In genomic region chr11:98077086-98077485, GRCm38 (mm10) we compare ENCODE assay signal across 19 mouse cellular contexts. TPM values are rescaled to one million over a fixed set of nuclear protein-coding genes. Genes with fewer than 3 reads are reported as not detected.
DNase-seq lines count a peak whose midpoint lies in the region; ATAC-seq lines count a peak whose summit lies in the region.
"Had no signal": no experiment of that assay in that cellular context is flagged by ENCODE, and none has a peak within 500 bp of the region (broad histone marks: within the 10 kb centered on the region; RNA-seq: fewer than 3 reads in every experiment).

No protein-coding gene starts in this region.

- 47% methylated on average over 8 of the region's 8 CpGs for WGBS in heart, embryonic 16.5 days

- peak; percentile 40 for DNase-seq in cerebellum, adult 9-11 months
- no peak for DNase-seq in cerebellum, adult 11-12 months
- DNase-seq in heart, adult 18-20 months = peak; percentile 58 to 67
- no peak for DNase-seq in heart, postnatal 25 days (ENCODE audit: low spot score)
- peak; percentile 48 for DNase-seq in brain, adult 2 months (ENCODE audit: low read depth, low spot score)
- no peak for DNase-seq in natural killer cell, adult 2 months (ENCODE audit: low spot score in 2 of 2)
- no peak for DNase-seq in left cerebral cortex, postnatal 14 days (ENCODE audit: low spot score in 2 of 2)
- DNase-seq: adrenal gland, postnatal 14 days; embryo, embryonic 11 days; midbrain, embryonic 14.5 days; thymus, postnatal 14 days had no signal

- intact Hi-C loops in heart, postnatal 25 days (cut with DNase I) = no loop called here
- intact Hi-C loops in left cerebral cortex, postnatal 14 days (cut with DNase I) = no loop called here

- peak overlapping the region; percentile 55; the same call in 1 of the 2 replicates for H3K27ac ChIP-seq in heart, embryonic 16.5 days (ENCODE audit: low read length)
- H3K27ac ChIP-seq: hindbrain, embryonic 12.5 days; intestine, embryonic 15.5 days; lung, embryonic 15.5 days; stomach, postnatal 0 days had no signal

- no peak overlapping the region for H3K9ac ChIP-seq in heart, embryonic 16.5 days (ENCODE audit: low read length)
- H3K9ac ChIP-seq: hindbrain, embryonic 12.5 days; intestine, embryonic 15.5 days; lung, embryonic 15.5 days had no signal

- H3K4me1 ChIP-seq in heart, embryonic 16.5 days (ENCODE audit: control insufficient read depth, insufficient read depth, low read length) = peaks cover 25% of the 10 kb centered on the region
- H3K4me1 ChIP-seq: hindbrain, embryonic 12.5 days; intestine, embryonic 15.5 days; lung, embryonic 15.5 days had no signal

- peak; percentile 42; the same call in 1 of the 2 replicates for ATAC-seq in heart, embryonic 16.5 days (replicated peaks; ENCODE audit: extremely low read depth, insufficient read depth, low FRiP score)
- ATAC-seq: forebrain, embryonic 14.5 days; intestine, embryonic 15.5 days had no signal

- H3K27me3 ChIP-seq in heart, embryonic 16.5 days (ENCODE audit: control insufficient read depth, insufficient read depth, low read length) = no peaks in the 10 kb centered on the region
- H3K27me3 ChIP-seq: hindbrain, embryonic 12.5 days; intestine, embryonic 15.5 days; lung, embryonic 15.5 days had no signal

- no peaks in the 10 kb centered on the region for H3K9me3 ChIP-seq in heart, embryonic 16.5 days (replicated peaks; ENCODE audit: control insufficient read depth, low read length)
- H3K9me3 ChIP-seq: hindbrain, embryonic 12.5 days; intestine, embryonic 15.5 days; lung, embryonic 15.5 days had no signal

- H3K36me3 ChIP-seq in heart, embryonic 16.5 days (ENCODE audit: control insufficient read depth, insufficient read depth) = peaks cover under 1% of the 10 kb centered on the region; the same call in 1 of the 2 replicates
- H3K36me3 ChIP-seq: intestine, embryonic 15.5 days; lung, embryonic 15.5 days had no signal

- H3K4me3 ChIP-seq in heart, embryonic 16.5 days (ENCODE audit: low read length) = no peak overlapping the region
- H3K4me3 ChIP-seq: hindbrain, embryonic 12.5 days; intestine, embryonic 15.5 days; lung, embryonic 15.5 days had no signal

- no peak overlapping the region for H3K4me2 ChIP-seq in heart, embryonic 16.5 days (ENCODE audit: low read depth, low read length)
- H3K4me2 ChIP-seq: hindbrain, embryonic 12.5 days; intestine, embryonic 15.5 days; liver, embryonic 11.5 days; lung, embryonic 15.5 days had no signal

RNA-seq across cellular contexts. Expression of gene Stac2, which starts 23.8 kb away (rescaled TPM):
- under 1 TPM; 0.15 to 0.25 TPM for total RNA-seq in heart, adult 18-20 months (2021)
- under 1 TPM; 0.13 to 0.25 TPM for total RNA-seq in heart, postnatal 25 days (2021)
- 0.62 and 0.75 TPM in 2 replicates for polyA plus RNA-seq in heart, embryonic 16.5 days (2015; fragmentation: Nextera tagmentation; extraction: Ambion mirVana)
- total RNA-seq in left cerebral cortex, postnatal 14 days (2021) = 10 to 100 TPM; 27.7 to 28.0 TPM
- total RNA-seq: CH12.LX had no signal

RNA-seq across cellular contexts. Expression of gene Rpl19, which starts 50.6 kb away (rescaled TPM):
- total RNA-seq in heart, adult 18-20 months (2021) = 100 to 1,000 TPM; 537 to 590 TPM
- total RNA-seq in heart, postnatal 25 days (2021) = 100 to 1,000 TPM; 539 to 575 TPM
- polyA plus RNA-seq in heart, embryonic 16.5 days (2015; fragmentation: Nextera tagmentation; extraction: Ambion mirVana) = 596 and 670 TPM in 2 replicates
- total RNA-seq in left cerebral cortex, postnatal 14 days (2021) = 100 to 1,000 TPM; 536 to 545 TPM

RNA-seq across cellular contexts. Expression of gene Cacnb1, which starts 54.3 kb away (rescaled TPM):
- 1 to 10 TPM; 5.1 to 5.9 TPM for total RNA-seq in heart, adult 18-20 months (2021)
- total RNA-seq in heart, postnatal 25 days (2021) = 1 to 10 TPM; 6.0 to 6.8 TPM
- 6.3 and 6.7 TPM in 2 replicates for polyA plus RNA-seq in heart, embryonic 16.5 days (2015; fragmentation: Nextera tagmentation; extraction: Ambion mirVana)
- 100 to 1,000 TPM; 150 TPM for total RNA-seq in left cerebral cortex, postnatal 14 days (2021)

Comparison
In these comparisons a context has a peak if more than half of its experiments do, and no peak if none do; other contexts are left out.
1. DNase-seq: peak in cerebellum, adult 9-11 months (single experiment), heart, adult 18-20 months (2 of 2) and brain, adult 2 months (single experiment); none in cerebellum, adult 11-12 months (single experiment), heart, postnatal 25 days (single experiment), natural killer cell, adult 2 months (0 of 2) and left cerebral cortex, postnatal 14 days (0 of 2).
2. RNA of gene Stac2, which starts 23.8 kb away (total RNA-seq): 27.7 to 28.0 TPM in left cerebral cortex, postnatal 14 days; 0.13 to 0.25 TPM in heart, postnatal 25 days and 0.15 to 0.25 TPM in heart, adult 18-20 months; every median in the first group is over 10 times any median in the second.
3. RNA of gene Cacnb1, which starts 54.3 kb away (total RNA-seq): 150 TPM in left cerebral cortex, postnatal 14 days; 6.0 to 6.8 TPM in heart, postnatal 25 days and 5.1 to 5.9 TPM in heart, adult 18-20 months; every median in the first group is over 10 times any median in the second.